Mouse (Mus musculus): ENCODE data around the gene Prkar2b.
A peak's percentile ranks its signal among the peaks of the same experiment; 100 is the strongest.

GRCm38 (mm10) chr12:31949193-31949741 is 111.8 kb downstream of the Prkar2b start:
- no peak for TF ChIP-seq CTCF (IDR thresholded peaks at IDR 0.05; ENCODE audit: low read depth, low read length)
- peak; percentile 87 for TF ChIP-seq EP300 (IDR thresholded peaks at IDR 0.05; ENCODE audit: insufficient read depth, low read depth, low read length)

Data from ES-Bruce4 (cell line).